Mouse (Mus musculus) natural killer cell, adult 2 months (primary cell): ENCODE data around the gene Rin2.
A peak's percentile ranks its signal among the peaks of the same experiment; 100 is the strongest.
"Not testable (repeated sequence)": the region's sequence is repeated elsewhere in the genome, so short reads cannot be mapped to it uniquely, and the experiment has no call there.

Experiments used
- DNase-seq, 2 experiments: peaks; one replicate each; pipeline ENCODE4 v3.0.0; 2022; ENCODE audit warnings: low spot score in 2 of 2

Rin2 gene

DNA sequence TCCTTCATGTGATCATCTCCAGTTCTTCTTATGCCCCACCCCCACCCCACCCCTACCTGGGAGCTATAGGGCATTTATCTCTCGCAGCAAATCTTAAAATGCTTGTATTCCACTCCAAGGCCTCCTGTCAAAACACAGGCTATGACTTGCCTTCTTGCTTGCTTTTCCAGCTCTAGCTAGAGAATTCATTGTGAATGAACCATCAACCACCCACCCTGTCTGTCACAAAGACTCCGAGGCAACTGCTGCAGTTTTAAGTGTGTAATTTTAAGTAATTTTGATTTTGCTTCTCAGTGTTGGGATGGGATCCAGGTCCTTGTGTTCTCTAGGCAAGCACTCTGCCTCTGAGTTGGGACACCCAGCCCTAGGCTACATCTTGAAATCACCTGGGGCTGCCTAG, 215.6 kb downstream of the Rin2 start:
- DNase-seq, result no peak

GRCm38 (mm10) chr2:145893756-145894155, 218.7 kb downstream of the Rin2 start:
- no peak for DNase-seq

DNA sequence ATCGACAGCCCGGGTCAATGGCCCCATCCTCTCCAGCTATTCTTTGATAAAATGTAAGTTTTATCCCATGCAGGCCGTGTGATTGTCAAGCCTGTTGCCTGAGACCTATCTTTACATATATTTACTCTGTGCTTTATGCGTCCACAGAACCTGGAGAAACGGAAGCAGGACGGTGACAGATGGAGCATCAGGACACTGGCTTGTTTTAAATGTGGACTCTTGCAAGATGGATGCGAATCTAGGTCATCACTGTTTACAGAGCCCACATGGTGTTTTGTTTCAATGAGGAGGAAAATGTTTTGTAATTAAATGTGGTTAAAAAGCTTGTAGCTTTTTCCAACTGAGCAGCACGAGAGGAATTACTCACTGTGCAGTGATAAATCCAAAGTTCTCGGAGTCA, 223.1 kb downstream of the Rin2 start:
- DNase-seq, result no peak

DNA sequence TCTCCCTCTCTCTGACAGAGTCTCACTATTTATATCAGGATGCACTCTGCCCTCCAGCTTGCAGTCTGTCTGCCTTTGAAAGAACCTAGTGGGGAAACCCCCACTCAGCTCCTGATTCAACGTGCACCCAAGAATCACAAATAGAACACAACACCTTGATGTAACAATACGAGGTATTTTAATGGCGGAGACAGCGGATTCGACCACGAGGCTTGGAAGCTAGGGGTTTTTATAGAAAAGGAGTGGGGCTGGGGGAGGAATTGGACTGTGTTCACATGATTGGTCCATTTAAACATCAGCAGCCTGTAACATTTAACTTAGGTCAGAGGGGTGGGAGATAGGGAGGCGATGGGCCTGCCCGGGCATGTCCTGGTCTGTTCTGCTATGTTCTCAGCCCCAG, 225.3 kb downstream of the Rin2 start:
- DNase-seq, result not testable (repeated sequence)

DNA sequence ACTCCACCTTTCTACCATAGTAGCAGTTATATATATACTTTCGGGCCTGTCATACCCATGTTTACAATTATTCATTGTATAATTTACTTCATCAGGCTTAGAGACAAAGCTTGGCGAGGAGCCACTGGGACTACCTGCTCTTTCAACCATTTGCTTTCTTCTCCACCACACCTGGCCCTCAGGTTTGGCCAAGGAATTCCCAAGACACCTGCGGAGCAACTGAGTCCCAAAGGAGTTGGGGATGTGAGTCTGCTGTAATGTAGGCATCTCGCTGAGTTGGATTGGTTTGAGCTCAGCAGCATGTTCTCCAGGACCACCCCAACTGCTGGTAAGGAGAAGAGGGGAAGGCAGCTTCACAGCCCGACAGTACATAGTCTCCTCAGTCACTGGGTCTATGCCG, 226.8 kb downstream of the Rin2 start, which contains the start of gene Naa20:
Gene Naa20 (plus strand): TSS at position 239 of the 400 bp plus-strand sequence.
- no peak for DNase-seq

DNA sequence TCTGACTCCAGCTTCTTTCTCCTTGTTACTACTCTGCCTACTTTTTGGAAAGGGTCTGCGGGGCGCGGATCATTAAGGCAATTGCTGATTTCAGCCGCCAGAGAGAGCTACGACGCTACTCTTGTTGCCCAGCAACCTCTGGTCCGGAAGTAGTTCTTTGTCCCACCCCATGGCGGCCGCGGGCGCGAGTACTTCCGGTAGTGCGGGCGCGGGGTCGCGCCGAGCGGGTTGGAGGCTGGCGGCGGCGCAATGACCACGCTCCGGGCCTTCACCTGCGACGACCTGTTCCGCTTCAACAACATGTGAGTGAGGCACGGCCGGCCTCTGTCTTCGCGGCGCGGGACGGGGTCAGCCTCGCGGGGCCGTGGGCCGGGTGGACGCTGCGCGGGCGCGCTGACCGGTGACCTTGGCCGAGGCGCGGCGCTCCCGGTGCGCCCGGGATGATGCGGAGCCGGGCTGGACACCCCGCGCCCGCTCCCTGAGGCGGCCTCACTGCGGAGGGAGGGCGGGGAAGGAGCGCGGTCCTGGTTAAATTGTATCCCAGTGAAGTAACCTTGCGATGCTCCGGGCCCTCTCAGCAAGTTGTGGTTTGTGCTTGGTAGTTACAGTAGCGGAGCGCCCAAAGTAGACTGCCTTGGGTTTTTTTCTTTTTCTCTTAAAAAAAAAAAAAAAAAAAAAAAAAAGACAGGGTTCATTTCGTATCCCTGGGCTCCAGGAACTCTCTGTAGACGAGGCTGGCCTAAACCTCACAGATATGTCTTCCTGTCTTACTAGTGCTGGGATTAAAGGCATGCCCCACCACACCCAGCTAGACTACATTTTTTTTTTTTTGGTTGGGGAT, 228.3 kb downstream of the Rin2 start:
- DNase-seq, result peak; percentile 80 to 85

DNA sequence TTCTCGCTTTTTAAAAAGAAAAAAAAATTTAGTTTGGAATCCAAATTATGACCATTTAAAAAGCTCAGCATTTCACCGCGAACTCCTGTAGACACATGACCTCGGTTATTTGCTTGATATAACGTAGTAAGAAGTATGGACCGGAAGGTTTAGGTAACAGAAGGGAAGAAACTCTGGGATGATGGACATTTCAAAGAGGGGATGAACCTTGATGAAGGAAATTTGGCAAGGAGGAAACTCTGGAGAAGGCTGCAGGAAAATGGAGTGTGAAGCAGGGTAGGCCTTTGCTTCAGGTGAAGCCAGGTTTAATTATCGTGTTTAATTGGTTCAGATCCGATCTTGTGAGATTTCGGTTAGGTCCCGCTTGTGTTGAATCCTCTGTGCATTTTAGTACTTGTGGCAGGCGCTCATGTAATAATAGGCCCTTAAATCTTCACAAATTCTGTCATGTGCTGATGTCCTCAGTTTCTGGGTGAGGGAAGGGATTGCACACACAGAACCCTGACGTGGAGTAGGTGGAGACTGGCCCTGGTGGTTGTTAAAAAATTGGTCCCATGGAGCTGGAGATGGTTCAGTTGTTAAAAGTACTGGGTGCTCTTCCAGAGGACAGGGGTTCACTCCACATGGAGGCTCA, 229.1 kb downstream of the Rin2 start:
- DNase-seq, result no peak

- peak; percentile 31 to 42 for DNase-seq
These were observed 230.1 kb downstream of the Rin2 start for GRCm38 (mm10) chr2:145905156-145905555.

DNA sequence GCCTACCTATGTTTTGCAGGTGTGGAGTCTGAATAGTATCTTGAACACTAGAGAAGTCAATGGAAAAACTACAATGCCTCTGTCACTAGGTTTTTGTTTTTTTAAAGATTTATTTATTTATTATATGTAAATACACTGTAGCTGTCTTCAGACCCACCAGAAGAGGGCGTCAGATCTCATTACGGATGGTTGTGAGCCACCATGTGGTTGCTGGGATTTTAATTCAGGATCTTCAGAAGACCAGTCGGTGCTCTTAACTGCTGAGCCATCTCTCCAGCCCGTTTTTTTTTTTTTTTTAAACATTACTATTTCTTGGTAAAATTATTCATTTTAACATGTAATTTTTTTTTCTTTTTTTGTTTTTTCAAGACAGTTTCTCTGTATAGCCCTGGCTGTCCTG, 230.9 kb downstream of the Rin2 start:
- DNase-seq, result not testable (repeated sequence)

GRCm38 (mm10) chr2:145920941-145921650, 246.1 kb downstream of the Rin2 start:
- DNase-seq, result no peak

DNA sequence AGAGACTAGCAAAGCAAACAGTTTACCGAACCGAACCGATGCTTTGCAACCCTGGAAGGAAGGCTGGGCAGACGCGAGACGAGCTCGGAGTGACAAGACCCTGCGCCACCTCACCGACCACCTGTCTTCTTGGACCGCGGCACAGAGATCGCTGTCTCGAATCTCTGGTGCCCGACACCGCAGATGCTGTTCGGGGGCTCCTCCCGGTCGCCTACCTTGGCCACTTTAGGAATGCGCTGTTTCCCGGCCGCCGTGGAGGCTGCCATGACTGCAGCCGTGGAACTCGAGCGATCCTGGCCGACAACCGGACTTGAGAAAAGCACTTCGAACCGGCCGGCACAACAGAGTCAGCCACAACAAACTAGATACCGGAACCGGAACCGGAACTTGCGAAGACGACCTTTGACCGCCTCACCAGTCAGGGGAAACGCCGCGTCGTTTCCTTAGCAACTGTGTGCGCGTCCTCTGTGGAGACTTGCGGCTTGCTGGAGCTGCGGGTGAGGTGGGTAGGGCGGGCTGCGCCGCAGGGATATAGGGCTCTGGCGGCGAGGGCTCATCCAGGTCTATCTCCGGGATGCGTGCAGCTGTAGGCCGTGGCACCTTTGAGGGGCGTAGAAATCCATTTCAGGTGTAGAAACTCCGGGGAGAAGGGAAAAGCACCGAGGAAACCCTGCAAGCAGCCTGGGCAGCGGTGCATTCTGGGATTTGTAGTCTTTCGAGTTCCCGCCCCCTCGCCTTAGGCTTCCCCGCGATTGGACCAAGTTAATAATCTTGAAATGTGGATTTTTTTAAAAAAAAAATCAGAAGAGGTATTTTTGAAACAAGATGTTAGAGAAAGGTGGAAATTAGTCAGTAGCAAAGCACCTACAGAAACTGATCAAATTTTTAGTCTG, 259.6 kb downstream of the Rin2 start, which contains the start of the genes Cfap61 and Crnkl1:
Gene Cfap61 (plus strand): TSS at position 446 of the 893 bp plus-strand sequence.
Gene Crnkl1 (minus strand): TSS at position 676 of the 893 bp plus-strand sequence.
- DNase-seq, result peak; percentile 94

DNA sequence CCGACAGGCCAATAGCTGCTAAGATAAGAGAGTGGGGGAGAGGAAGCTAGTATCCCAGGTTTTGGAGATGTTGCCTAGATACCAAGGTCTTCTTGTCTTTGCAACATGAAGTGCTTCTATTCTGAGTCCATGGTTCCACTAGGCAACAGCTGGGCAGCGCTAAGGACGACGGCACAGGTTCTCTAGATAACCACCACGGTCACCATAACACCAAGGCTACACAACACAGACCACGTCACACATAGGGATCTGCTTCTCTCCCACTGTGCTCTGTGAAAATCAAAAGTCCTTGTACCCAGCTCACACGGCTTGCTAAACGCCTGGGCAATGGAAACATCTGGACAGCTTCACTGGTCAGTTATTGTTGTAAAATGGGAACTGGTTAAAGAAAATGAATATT, 262.0 kb downstream of the Rin2 start:
- no peak for DNase-seq
